Mouse (Mus musculus): ENCODE measurements around the gene Lemd1.

GRCm38 (mm10) chr1:132265936-132266335 is 74.7 kb downstream of the Lemd1 start:
- TF ChIP-seq CTCF (IDR thresholded peaks at IDR 0.05; ENCODE audit: control insufficient read depth, insufficient read depth, low read length): no peak
- TF ChIP-seq POLR2A (IDR thresholded peaks at IDR 0.05; ENCODE audit: borderline replicate concordance, control insufficient read depth, low read depth, low read length): no peak
